Mouse (Mus musculus) liver, embryonic 14.5 days (tissue): ENCODE data around the gene Hoxb3. TPM values are rescaled to one million over a fixed set of nuclear protein-coding genes. Genes with fewer than 3 reads are reported as not detected.

ENCODE experiments used
- ATAC-seq: fragments of 200-750 bp; cut with Nextera tagmentation; 2 replicates; pipeline ENCODE4 v1.8.0; 2017; ENCODE audit warnings: moderate number of reproducible peaks, mild to moderate bottlenecking, moderate library complexity; ENCODE audit not compliant: insufficient read depth
- DNase-seq, 3 experiments: peaks; one replicate each; pipeline ENCODE4 v3.0.0-alpha.2; 2012 to 2013; ENCODE audit warnings: low read depth in 3 of 3, low spot score in 3 of 3
- H3K27ac ChIP-seq: fragments of 300-500 bp; sonication (generic); 2 replicates; pipeline ENCODE4 v1.5.1; 2014; ENCODE audit warnings: moderate library complexity, mild to moderate bottlenecking, control low read depth, inconsistent platforms
- H3K27me3 ChIP-seq: fragments of 300-500 bp; sonication (generic); 2 replicates; pipeline ENCODE4 v1.6.1; 2014; ENCODE audit warnings: mild to moderate bottlenecking, low read length, moderate library complexity; ENCODE audit not compliant: control insufficient read depth, insufficient read depth
- H3K36me3 ChIP-seq: fragments of 300-500 bp; sonication (generic); replicated peaks from 2 replicates; pipeline ENCODE4 v1.6.1; 2014; ENCODE audit warnings: low read depth; ENCODE audit not compliant: control insufficient read depth, insufficient read depth
- H3K4me1 ChIP-seq, 2 experiments: fragments of 200-500 bp in 1 of 2; fragments of 300-500 bp in 1 of 2; sonication (generic) in 1 of 2; replicated peaks; 2 replicates each; pipeline ENCODE4 v1.6.1; 2012 to 2014; ENCODE audit warnings: antibody characterized with exemption in 1 of 2, inconsistent platforms in 1 of 2, low read length in 1 of 2; ENCODE audit not compliant: control insufficient read depth in 2 of 2, insufficient read depth in 2 of 2
- H3K4me2 ChIP-seq: fragments of 300-500 bp; sonication (generic); 2 replicates; pipeline ENCODE4 v1.6.1; 2014; ENCODE audit warnings: low read depth, mild to moderate bottlenecking, control low read depth, moderate library complexity
- H3K4me3 ChIP-seq, 2 experiments: fragments of 200-500 bp in 1 of 2; fragments of 300-500 bp in 1 of 2; sonication (generic) in 1 of 2; 2 replicates each; pipeline ENCODE4 v1.5.1; 2012 to 2014; ENCODE audit warnings: low read depth in 2 of 2, low read length in 2 of 2, mild to moderate bottlenecking in 2 of 2, control low read depth in 1 of 2, inconsistent platforms in 1 of 2, moderate library complexity in 1 of 2; ENCODE audit not compliant: insufficient read depth in 1 of 2
- H3K9ac ChIP-seq: fragments of 300-500 bp; sonication (generic); replicated peaks from 2 replicates; pipeline ENCODE4 v1.6.1; 2014; ENCODE audit warnings: mild to moderate bottlenecking, control low read depth, moderate library complexity
- H3K9me3 ChIP-seq: fragments of 300-500 bp; sonication (generic); 2 replicates; pipeline ENCODE4 v1.6.1; 2016; ENCODE audit warnings: low read length, mixed read lengths; ENCODE audit not compliant: control insufficient read depth
- CTCF ChIP-seq: IDR thresholded peaks from 2 replicates; pipeline ENCODE4 v1.5.1; 2016; ENCODE audit warnings: antibody characterized with exemption, low read depth, control low read depth
- EP300 ChIP-seq: IDR thresholded peaks from 2 replicates; pipeline ENCODE4 v1.6.1; 2016; ENCODE audit warnings: antibody characterized with exemption, low read depth
- WGBS: fragments of 180-500 bp; shearing (Covaris S2); extraction: QIAGEN DNeasy Blood & Tissue Kit; methylation state at CpG from one replicate; pipeline ENCODE4 v1.1.7; 2014; ENCODE audit not compliant: insufficient replicate concordance; 5-methylcytosine and 5-hydroxymethylcytosine counted together
- polyA plus RNA-seq, 2 experiments: library from polyadenylated mRNA; depleted of rRNA in 1 of 2; stranded (reverse) in 1 of 2; unstranded in 1 of 2; fragments of >200 nt; fragmentation: Nextera tagmentation in 1 of 2; extraction: Ambion mirVana in 1 of 2; gene quantifications; 2 replicates each; pipeline versions ENCODE4 v1.2.1 to v1.2.3; 2012 to 2014

Gene Hoxb3
- polyA plus RNA-seq, 2 experiments, result 0.38 TPM; not detected in 1

GRCm38 (mm10) chr11:96351831-96352230, 28.7 kb downstream of the Hoxb3 start:
- no peaks in the 10 kb centered on the region for H3K9me3 ChIP-seq
- no peak overlapping the region for H3K27ac ChIP-seq
- H3K4me3 ChIP-seq, result peak overlapping the region; percentile 21 to 27
- DNase-seq (no peak), ATAC-seq (no peak)
- TF ChIP-seq CTCF (no peak), EP300 (no peak)
- H3K36me3 ChIP-seq, result no peaks in the 10 kb centered on the region
- peaks cover 77% of the 10 kb centered on the region for H3K27me3 ChIP-seq
- no peak overlapping the region for H3K4me2 ChIP-seq
- H3K9ac ChIP-seq, result no peak overlapping the region
- WGBS, result 3% methylated on average over 22 of the region's 22 CpGs
- H3K4me1 ChIP-seq, result 0 out of 4 replicates have a peak, but pooled peaks cover 0 to 3% of the 10 kb centered on the region in 2 experiments

- DNase-seq (no peak), ATAC-seq (no peak)
- TF ChIP-seq CTCF (no peak), EP300 (no peak)
- peaks cover 72% of the 10 kb centered on the region for H3K27me3 ChIP-seq
- H3K4me3 ChIP-seq, result peak overlapping the region; percentile 21 to 32
- 1% methylated on average over 75 of the region's 75 CpGs for WGBS
- no peaks in the 10 kb centered on the region for H3K36me3 ChIP-seq
- H3K9me3 ChIP-seq, result no peaks in the 10 kb centered on the region
- H3K27ac ChIP-seq, result no peak overlapping the region
- peak overlapping the region; percentile 31 for H3K4me2 ChIP-seq
- no peak overlapping the region for H3K9ac ChIP-seq
- 0 out of 4 replicates have a peak, but pooled peaks cover 0 to 3% of the 10 kb centered on the region in 2 experiments for H3K4me1 ChIP-seq
Observed at GRCm38 (mm10) chr11:96352691-96353521, 29.8 kb downstream of the Hoxb3 start.

- Histone ChIP-seq H3K4me3 (peak overlapping the region; percentile 21 to 32), H3K27me3 (peaks cover 67% of the 10 kb centered on the region), H3K9ac (no peak overlapping the region), H3K27ac (no peak overlapping the region), H3K4me2 (peak overlapping the region; percentile 31), H3K4me1 (0 out of 4 replicates have a peak, but pooled peaks cover 0 to under 1% of the 10 kb centered on the region in 2 experiments), H3K9me3 (no peaks in the 10 kb centered on the region), H3K36me3 (no peaks in the 10 kb centered on the region)
- no peak for ATAC-seq
- no peak for TF ChIP-seq EP300
- TF ChIP-seq CTCF, result no peak
- 5% methylated on average over 14 of the region's 14 CpGs for WGBS
- DNase-seq, result no peak
Observed at GRCm38 (mm10) chr11:96353522-96353841, 30.4 kb downstream of the Hoxb3 start.

- no peak for DNase-seq
- H3K4me3 ChIP-seq, result peak overlapping the region in 1 of 2 experiments; percentile 14; a peak in 1 of 4 replicates
- no peaks in the 10 kb centered on the region for H3K9me3 ChIP-seq
- WGBS, result 22% methylated on average over 8 of the region's 8 CpGs
- H3K9ac ChIP-seq, result no peak overlapping the region
- H3K27me3 ChIP-seq, result peaks cover 63% of the 10 kb centered on the region
- H3K4me2 ChIP-seq, result peak overlapping the region; percentile 24; the same call in 1 of the 2 replicates
- TF ChIP-seq CTCF, result no peak
- H3K27ac ChIP-seq, result no peak overlapping the region
- ATAC-seq, result no peak
- no peaks in the 10 kb centered on the region for H3K4me1 ChIP-seq
- no peaks in the 10 kb centered on the region for H3K36me3 ChIP-seq
Observed at GRCm38 (mm10) chr11:96353939-96354338, 30.8 kb downstream of the Hoxb3 start.

GRCm38 (mm10) chr11:96354376-96354775, 31.2 kb downstream of the Hoxb3 start:
- no peak for DNase-seq
- Histone ChIP-seq H3K9me3 (no peaks in the 10 kb centered on the region), H3K27me3 (peaks cover 59% of the 10 kb centered on the region), H3K36me3 (no peaks in the 10 kb centered on the region), H3K4me1 (no peaks in the 10 kb centered on the region), H3K4me2 (peak overlapping the region; percentile 24; the same call in 1 of the 2 replicates), H3K4me3 (no peak overlapping the region), H3K27ac (no peak overlapping the region), H3K9ac (no peak overlapping the region)
- TF ChIP-seq EP300 (no peak), CTCF (no peak)
- ATAC-seq, result no peak
- WGBS, result 2% methylated on average over 25 of the region's 25 CpGs
